Mouse (Mus musculus) C2C12 (cell line): ENCODE measurements around the gene Ddb1. TPM values are rescaled to one million over a fixed set of nuclear protein-coding genes. Genes with fewer than 3 reads are reported as not detected.

ENCODE experiments used
- H3K27me3 ChIP-seq: one replicate; pipeline ENCODE4 v1.6.1; 2011; ENCODE audit not compliant: control insufficient read depth, insufficient read depth, insufficient read length
- H3K36me3 ChIP-seq: one replicate; pipeline ENCODE4 v1.6.1; 2011; ENCODE audit not compliant: control insufficient read depth, insufficient read depth
- H3K4me3 ChIP-seq: one replicate; pipeline ENCODE4 v1.5.1; 2011; ENCODE audit warnings: mild to moderate bottlenecking, control low read depth; ENCODE audit not compliant: poor library complexity, insufficient read depth, severe bottlenecking
- H3K79me2 ChIP-seq: one replicate; pipeline ENCODE4 v1.6.1; 2011; ENCODE audit not compliant: control insufficient read depth, insufficient read depth
- H3K79me3 ChIP-seq: one replicate; pipeline ENCODE4 v1.6.1; 2011; ENCODE audit warnings: low read depth, control low read depth
- H3ac ChIP-seq: one replicate; pipeline ENCODE3; 2011; ENCODE audit warnings: low read depth; ENCODE audit not compliant: control insufficient read depth, insufficient read length
- CEBPB ChIP-seq: IDR thresholded peaks from one replicate; pipeline ENCODE4 v1.6.1; 2011; ENCODE audit warnings: low read depth, mild to moderate bottlenecking, control low read depth, moderate library complexity
- CTCF ChIP-seq: IDR thresholded peaks from one replicate; pipeline ENCODE4 v1.5.1; 2011; ENCODE audit not compliant: control insufficient read depth, insufficient read depth, insufficient read length
- FOSL1 ChIP-seq: IDR thresholded peaks from one replicate; pipeline ENCODE4 v1.8.0; 2011; ENCODE audit warnings: mild to moderate bottlenecking, low read length; ENCODE audit not compliant: poor library complexity, insufficient read depth, severe bottlenecking
- MAX ChIP-seq: IDR thresholded peaks from one replicate; pipeline ENCODE4 v1.6.1; 2011; ENCODE audit warnings: mild to moderate bottlenecking, control low read depth
- MYOD1 ChIP-seq: IDR thresholded peaks from one replicate; pipeline ENCODE4 v1.6.1; 2011; ENCODE audit warnings: low read depth; ENCODE audit not compliant: control insufficient read depth, insufficient read length
- MYOG ChIP-seq: IDR thresholded peaks from one replicate; pipeline ENCODE4 v1.6.1; 2011; ENCODE audit not compliant: control insufficient read depth, insufficient read length; ENCODE audit errors: extremely low read depth
- USF1 ChIP-seq: IDR thresholded peaks from one replicate; pipeline ENCODE4 v1.6.1; 2011; ENCODE audit warnings: low read depth, mild to moderate bottlenecking, control low read depth, moderate library complexity
- polyA plus RNA-seq: library from polyadenylated mRNA; unstranded; fragments of >200 nt; fragmentation: generic; extraction: Trizol; gene quantifications from one replicate; pipeline ENCODE4 v1.2.1, GENCODE M21; 2012; ENCODE audit warnings: missing spikeins

The Ddb1 gene
- polyA plus RNA-seq, 1 experiment = 513 TPM

- no peaks in the 10 kb centered on the region for H3K36me3 ChIP-seq
- H3ac ChIP-seq = no peak overlapping the region
- H3K27me3 ChIP-seq = no peaks in the 10 kb centered on the region
- H3K79me3 ChIP-seq = no peaks in the 10 kb centered on the region
- no peak for TF ChIP-seq FOSL1
- no peak for TF ChIP-seq USF1
- TF ChIP-seq MAX = no peak
- TF ChIP-seq CTCF = no peak
- peak; percentile 29 for TF ChIP-seq MYOD1
- no peak for TF ChIP-seq MYOG
- no peak for TF ChIP-seq CEBPB
- H3K79me2 ChIP-seq = no peaks in the 10 kb centered on the region
- no peak overlapping the region for H3K4me3 ChIP-seq
Measured at GRCm38 (mm10) chr19:10640589-10641378, 35.7 kb downstream of the Ddb1 start.

DNA sequence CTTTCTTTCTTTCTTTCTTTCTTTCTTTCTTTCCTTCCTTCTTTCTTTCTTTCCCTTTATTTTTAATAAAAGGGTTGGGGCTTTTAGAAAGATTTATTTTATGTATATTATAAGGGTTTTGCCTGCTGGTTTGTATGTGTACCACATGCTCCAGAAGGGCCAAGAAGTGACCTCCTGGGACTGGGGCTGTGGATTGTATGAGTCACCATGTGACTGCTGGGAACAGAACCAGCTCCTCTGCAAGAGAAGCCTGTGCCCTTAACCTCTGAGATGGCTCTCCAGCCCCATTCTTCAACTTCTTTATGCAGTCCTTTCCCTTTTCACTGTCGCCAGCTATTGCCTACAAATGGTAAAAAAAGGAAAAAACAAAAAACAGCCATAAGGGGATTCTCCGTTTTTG, 40.5 kb downstream of the Ddb1 start:
- H3ac ChIP-seq = no peak overlapping the region
- no peak overlapping the region for H3K4me3 ChIP-seq
- H3K36me3 ChIP-seq = no peaks in the 10 kb centered on the region
- TF ChIP-seq CTCF (no peak), MAX (no peak), USF1 (no peak), FOSL1 (no peak), MYOD1 (no peak), MYOG (no peak), CEBPB (no peak)
- no peaks in the 10 kb centered on the region for H3K79me2 ChIP-seq
- H3K27me3 ChIP-seq = no peaks in the 10 kb centered on the region
- H3K79me3 ChIP-seq = no peaks in the 10 kb centered on the region

DNA sequence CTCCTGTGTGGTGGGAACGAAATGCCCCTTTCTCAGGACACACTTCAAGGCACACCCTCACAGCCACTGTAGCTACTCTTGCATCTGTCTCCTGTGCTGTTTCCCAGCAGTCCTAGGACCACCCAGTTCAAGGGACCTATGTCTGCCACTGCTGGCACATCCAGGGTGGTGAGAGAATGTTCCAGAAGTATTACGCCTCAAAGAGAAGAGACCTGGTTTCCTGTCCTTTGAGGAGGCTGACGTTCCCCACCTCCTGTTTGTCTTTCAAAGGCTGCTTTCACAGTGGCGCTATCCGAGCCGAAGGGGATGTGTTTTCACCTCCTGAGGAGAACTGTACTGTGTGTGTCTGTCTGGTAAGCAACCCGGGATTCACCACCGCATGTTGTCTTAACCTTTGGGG, 43.0 kb downstream of the Ddb1 start:
- H3K79me2 ChIP-seq = no peaks in the 10 kb centered on the region

GRCm38 (mm10) chr19:10656058-10656457, 50.9 kb downstream of the Ddb1 start:
- TF ChIP-seq CEBPB = no peak
- no peak for TF ChIP-seq MYOD1
- no peak for TF ChIP-seq FOSL1
- no peak for TF ChIP-seq MAX
- TF ChIP-seq CTCF = no peak
- TF ChIP-seq USF1 = no peak
- no peak for TF ChIP-seq MYOG
- Histone ChIP-seq H3ac (no peak overlapping the region), H3K4me3 (no peak overlapping the region), H3K36me3 (no peaks in the 10 kb centered on the region), H3K27me3 (no peaks in the 10 kb centered on the region), H3K79me2 (no peaks in the 10 kb centered on the region), H3K79me3 (no peaks in the 10 kb centered on the region)

More for the DNA sequence above, 43.0 kb downstream of the Ddb1 start:
- Histone ChIP-seq H3K79me3 (no peaks in the 10 kb centered on the region), H3K36me3 (no peaks in the 10 kb centered on the region), H3K4me3 (no peak overlapping the region), H3K27me3 (no peaks in the 10 kb centered on the region), H3ac (no peak overlapping the region)
- TF ChIP-seq MAX = no peak
- TF ChIP-seq CEBPB = no peak
- no peak for TF ChIP-seq FOSL1
- TF ChIP-seq MYOD1 = no peak
- TF ChIP-seq MYOG = no peak
- TF ChIP-seq USF1 = no peak

GRCm38 (mm10) chr19:10657742-10658141, 52.6 kb downstream of the Ddb1 start:
- Histone ChIP-seq H3K4me3 (no peak overlapping the region), H3K79me3 (no peaks in the 10 kb centered on the region), H3K27me3 (no peaks in the 10 kb centered on the region), H3ac (no peak overlapping the region), H3K79me2 (no peaks in the 10 kb centered on the region), H3K36me3 (no peaks in the 10 kb centered on the region)
- TF ChIP-seq CEBPB = no peak
- no peak for TF ChIP-seq MAX
- no peak for TF ChIP-seq CTCF
- TF ChIP-seq MYOD1 = no peak
- TF ChIP-seq FOSL1 = no peak
- TF ChIP-seq USF1 = no peak
- TF ChIP-seq MYOG = no peak

DNA sequence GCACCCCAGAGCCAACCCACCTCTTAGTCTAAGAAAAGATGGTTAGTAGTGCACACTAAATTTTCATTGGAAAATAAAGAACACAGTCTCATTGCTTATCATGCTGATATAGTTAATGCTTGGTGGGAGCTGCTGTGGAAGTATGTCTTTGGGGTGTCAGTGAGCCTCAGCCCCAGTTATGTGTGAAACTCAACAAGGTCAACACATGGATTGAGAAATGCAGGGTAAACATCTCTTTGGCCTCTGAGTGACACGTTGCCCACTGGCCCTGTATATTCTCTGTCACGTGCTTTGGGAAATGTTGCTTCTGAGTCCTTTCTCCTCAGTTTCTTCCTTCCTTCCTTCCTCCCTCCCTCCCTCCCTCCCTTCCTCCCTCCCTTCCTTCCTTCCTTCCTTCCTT, 53.3 kb downstream of the Ddb1 start:
- Histone ChIP-seq H3K79me3 (no peaks in the 10 kb centered on the region), H3ac (no peak overlapping the region), H3K4me3 (no peak overlapping the region), H3K27me3 (no peaks in the 10 kb centered on the region), H3K79me2 (no peaks in the 10 kb centered on the region), H3K36me3 (no peaks in the 10 kb centered on the region)
- TF ChIP-seq CEBPB (no peak), USF1 (no peak), FOSL1 (no peak), CTCF (no peak), MYOD1 (no peak)
